Mouse (Mus musculus) embryonic facial prominence, embryonic 13.5 days (tissue): ENCODE results near the gene Frmd4b. TPM values are rescaled to one million over a fixed set of nuclear protein-coding genes. Genes with fewer than 3 reads are reported as not detected.

ENCODE experiments used
- ATAC-seq: fragments of 200-750 bp; cut with Nextera tagmentation; 2 replicates; pipeline ENCODE4 v1.8.0; 2017; ENCODE audit warnings: low read depth; ENCODE audit not compliant: insufficient number of reproducible peaks, insufficient read depth, low FRiP score, low TSS enrichment
- H3K27ac ChIP-seq: fragments of 300-500 bp; sonication (generic); 2 replicates; pipeline ENCODE4 v1.5.1; 2015; ENCODE audit warnings: moderate library complexity, mild to moderate bottlenecking, inconsistent platforms
- H3K27me3 ChIP-seq: fragments of 300-500 bp; sonication (generic); 2 replicates; pipeline ENCODE4 v1.6.1; 2015; ENCODE audit warnings: mild to moderate bottlenecking, inconsistent platforms
- H3K36me3 ChIP-seq: fragments of 300-500 bp; sonication (generic); 2 replicates; pipeline ENCODE4 v1.6.1; 2015; ENCODE audit warnings: mild to moderate bottlenecking, inconsistent platforms
- H3K4me1 ChIP-seq: fragments of 300-500 bp; sonication (generic); 2 replicates; pipeline ENCODE4 v1.6.1; 2015; ENCODE audit warnings: inconsistent platforms
- H3K4me2 ChIP-seq: fragments of 300-500 bp; sonication (generic); 2 replicates; pipeline ENCODE4 v1.6.1; 2015; ENCODE audit warnings: moderate library complexity, mild to moderate bottlenecking, inconsistent platforms
- H3K4me3 ChIP-seq: fragments of 300-500 bp; sonication (generic); 2 replicates; pipeline ENCODE4 v1.5.1; 2015; ENCODE audit warnings: mild to moderate bottlenecking, inconsistent platforms
- H3K9ac ChIP-seq: fragments of 300-500 bp; sonication (generic); 2 replicates; pipeline ENCODE4 v1.6.1; 2015; ENCODE audit warnings: mild to moderate bottlenecking, inconsistent platforms
- H3K9me3 ChIP-seq: fragments of 300-500 bp; sonication (generic); 2 replicates; pipeline ENCODE4 v1.6.1; 2016; ENCODE audit warnings: inconsistent platforms
- WGBS: fragments of 180-500 bp; shearing (Covaris S2); methylation state at CpG from one replicate; pipeline ENCODE4 v1.1.7; 2015; ENCODE audit warnings: mixed read lengths; 5-methylcytosine and 5-hydroxymethylcytosine counted together
- polyA plus RNA-seq: library from polyadenylated mRNA; unstranded; fragments of >200 nt; fragmentation: Nextera tagmentation; extraction: Ambion mirVana; gene quantifications from 2 replicates; pipeline ENCODE4 v1.2.1, GENCODE M21; 2015

Frmd4b gene
- polyA plus RNA-seq, 1 experiment from 2014 or later: 13.5 TPM

DNA sequence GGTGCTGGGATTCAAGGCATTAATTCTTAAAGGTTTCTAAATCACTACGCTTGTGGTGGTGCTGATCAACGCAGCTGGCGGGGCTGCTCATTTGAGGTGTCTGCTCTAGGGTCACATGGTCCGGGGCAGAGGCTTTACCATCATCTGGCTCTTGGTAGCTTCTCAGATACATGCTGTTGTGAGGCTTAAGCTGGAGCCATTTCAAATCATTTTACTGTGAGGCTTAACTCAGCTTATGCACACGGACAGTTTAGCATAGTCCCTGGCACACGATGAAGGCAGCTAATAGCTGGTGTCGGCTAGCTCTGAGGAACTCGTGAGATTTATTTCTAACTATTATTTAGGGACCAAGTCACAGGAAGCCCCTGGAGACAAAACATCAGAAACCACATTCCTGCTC, 65.5 kb downstream of the Frmd4b start:
- Histone ChIP-seq H3K27ac (no peak overlapping the region), H3K4me3 (no peak overlapping the region), H3K9me3 (no peaks in the 10 kb centered on the region), H3K9ac (no peak overlapping the region), H3K4me1 (peaks cover under 1% of the 10 kb centered on the region; the same call in 1 of the 2 replicates), H3K36me3 (no peaks in the 10 kb centered on the region), H3K27me3 (no peaks in the 10 kb centered on the region), H3K4me2 (no peak overlapping the region)
- ATAC-seq: no peak
- 64% methylated on average over 8 of the region's 8 CpGs for WGBS

DNA sequence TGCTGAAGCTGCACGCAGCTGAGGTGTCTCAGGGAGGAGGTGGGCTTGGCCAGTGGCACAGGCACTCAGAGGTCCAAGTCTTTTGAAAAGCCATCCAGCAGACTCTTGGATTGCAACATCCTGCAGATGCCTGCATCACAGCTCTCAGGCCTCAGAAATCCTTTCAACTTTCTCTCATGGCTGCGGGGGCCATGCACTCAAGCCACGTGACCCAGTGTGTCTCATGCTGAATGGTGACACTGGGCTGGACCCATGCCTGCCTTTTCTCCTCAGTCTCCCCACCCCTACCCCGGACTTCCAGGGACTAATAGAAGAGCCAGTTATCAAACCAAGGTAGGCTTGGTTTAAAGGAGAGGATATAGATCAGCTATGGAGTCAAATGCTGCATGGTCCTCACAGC, 66.2 kb downstream of the Frmd4b start:
- Histone ChIP-seq H3K4me3 (no peak overlapping the region), H3K27me3 (no peaks in the 10 kb centered on the region), H3K4me2 (no peak overlapping the region), H3K4me1 (no peaks in the 10 kb centered on the region; the same call in 1 of the 2 replicates), H3K9ac (no peak overlapping the region), H3K9me3 (no peaks in the 10 kb centered on the region), H3K27ac (no peak overlapping the region), H3K36me3 (no peaks in the 10 kb centered on the region)
- WGBS: 90% methylated on average over 4 of the region's 4 CpGs
- ATAC-seq: no peak

DNA sequence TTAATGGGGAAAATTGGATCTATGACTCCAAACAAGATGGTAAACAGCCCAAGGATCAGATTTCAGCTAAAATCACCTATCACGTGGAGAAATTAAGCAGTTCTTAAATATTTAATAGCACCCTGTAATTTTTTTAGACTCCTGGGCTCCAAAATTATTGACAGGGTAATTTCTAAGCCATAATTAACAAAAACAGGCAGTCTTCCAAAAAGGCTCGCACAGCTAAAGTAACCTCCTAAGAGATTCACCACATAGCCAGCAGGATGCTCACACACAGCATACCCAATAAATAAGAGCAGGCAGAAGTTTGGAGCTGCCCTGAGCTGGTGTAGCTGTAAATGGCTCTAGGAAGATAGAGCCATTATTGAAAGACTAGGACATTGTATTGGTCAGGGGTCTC, 76.9 kb downstream of the Frmd4b start:
- Histone ChIP-seq H3K4me2 (no peak overlapping the region), H3K4me3 (no peak overlapping the region), H3K9me3 (no peaks in the 10 kb centered on the region), H3K36me3 (no peaks in the 10 kb centered on the region), H3K9ac (no peak overlapping the region), H3K27me3 (no peaks in the 10 kb centered on the region), H3K27ac (no peak overlapping the region), H3K4me1 (0 out of 2 replicates have a peak, but pooled peaks cover 2% of the 10 kb centered on the region)
- ATAC-seq: no peak
- WGBS: 60% methylated on average over 2 of the region's 2 CpGs

DNA sequence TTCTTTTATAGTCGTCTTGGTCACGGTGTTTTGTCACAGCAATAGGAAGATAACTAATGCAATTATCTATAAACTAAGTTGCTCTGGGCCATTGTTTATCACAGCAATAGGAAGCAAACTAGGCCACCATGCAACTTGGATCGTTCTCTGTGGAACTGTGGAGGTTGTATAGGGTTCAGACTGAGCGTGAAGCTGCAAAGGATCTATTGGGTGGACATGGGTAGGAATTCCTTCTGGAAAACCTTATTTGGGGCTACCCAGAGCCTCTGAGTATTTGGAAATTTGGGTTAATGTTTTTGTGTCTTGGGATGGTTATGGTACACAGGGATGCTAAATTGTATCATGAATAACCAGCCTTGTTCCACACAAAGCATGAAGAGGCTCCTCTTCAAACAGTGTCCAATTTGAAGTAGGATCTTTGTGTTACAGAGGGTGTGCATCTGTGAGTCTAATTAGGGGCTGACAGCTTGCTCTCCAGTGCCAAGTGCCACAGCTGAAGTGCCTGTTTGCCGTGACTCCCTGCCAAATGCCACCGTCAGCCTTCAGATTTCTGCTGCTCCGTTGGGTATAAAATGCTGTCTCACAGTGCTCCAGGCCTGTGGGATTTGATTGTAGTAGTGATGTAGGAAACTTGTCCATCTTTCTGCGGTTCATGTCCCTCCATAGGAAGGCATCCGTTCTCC, 81.4 kb downstream of the Frmd4b start:
- Histone ChIP-seq H3K36me3 (no peaks in the 10 kb centered on the region), H3K4me3 (no peak overlapping the region), H3K4me1 (0 out of 2 replicates have a peak, but pooled peaks cover 2% of the 10 kb centered on the region), H3K9me3 (no peaks in the 10 kb centered on the region), H3K4me2 (no peak overlapping the region), H3K27me3 (no peaks in the 10 kb centered on the region), H3K9ac (no peak overlapping the region), H3K27ac (no peak overlapping the region)
- WGBS: 87% methylated on average over 9 of the region's 9 CpGs
- no peak for ATAC-seq

DNA sequence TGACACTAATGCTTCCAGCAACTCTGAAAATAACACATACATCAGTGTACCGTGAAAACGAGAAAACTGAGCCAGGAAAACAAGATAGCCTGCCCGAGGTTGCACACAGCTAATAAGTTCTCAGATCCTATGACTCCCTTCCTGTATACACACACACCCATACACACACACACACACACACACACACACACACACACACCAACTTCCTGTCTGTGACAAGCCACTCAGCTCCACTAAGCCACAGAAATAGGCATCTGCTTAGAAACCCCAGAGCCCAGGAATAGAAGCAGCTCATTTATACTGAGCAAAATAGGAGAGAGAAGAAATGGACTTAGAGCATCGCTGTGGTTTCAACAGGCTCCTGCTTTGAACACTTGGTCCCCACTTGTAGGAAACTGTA, 86.3 kb downstream of the Frmd4b start:
- H3K9me3 ChIP-seq: no peaks in the 10 kb centered on the region
- no peaks in the 10 kb centered on the region for H3K4me1 ChIP-seq
- no peak overlapping the region for H3K4me3 ChIP-seq
- peaks cover 8% of the 10 kb centered on the region; the same call in 1 of the 2 replicates for H3K27me3 ChIP-seq
- no peak overlapping the region for H3K27ac ChIP-seq
- ATAC-seq: no peak
- no peak overlapping the region for H3K4me2 ChIP-seq
- H3K36me3 ChIP-seq: no peaks in the 10 kb centered on the region
- WGBS: 65% methylated on average over 4 of the region's 4 CpGs
- H3K9ac ChIP-seq: no peak overlapping the region

DNA sequence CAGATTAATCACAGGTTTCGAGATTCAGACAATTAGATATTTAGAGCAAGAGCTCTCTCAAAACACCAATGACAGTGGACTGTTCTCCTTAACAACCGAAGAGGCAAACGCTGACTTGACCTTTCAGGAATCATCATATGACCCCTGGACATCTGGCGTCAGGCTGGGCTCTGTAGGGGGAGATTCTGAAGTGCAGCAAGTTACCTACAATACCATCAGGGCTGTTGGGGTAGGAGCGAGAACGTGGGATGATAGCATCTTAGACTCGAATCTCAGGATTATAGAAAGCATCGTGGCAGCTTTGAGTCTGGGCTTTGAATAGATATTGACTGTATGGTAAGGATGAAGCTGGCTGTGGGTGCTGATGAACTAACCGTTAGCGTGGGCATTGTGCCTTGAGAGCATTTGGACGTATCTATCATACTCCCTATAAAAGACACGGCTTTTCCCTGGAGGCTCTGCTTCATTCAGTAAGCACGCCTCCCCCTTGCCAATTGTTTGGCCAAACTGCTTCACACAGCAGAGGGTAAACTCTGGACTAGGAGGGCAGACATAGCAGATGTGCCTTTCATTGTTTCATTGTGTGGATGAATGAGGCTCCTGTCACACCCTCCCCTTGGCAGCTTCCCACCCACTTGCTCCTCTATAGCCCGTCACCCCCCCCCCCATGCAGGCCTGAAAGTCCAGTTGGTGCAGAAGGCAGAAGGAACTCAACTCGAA, 88.2 kb downstream of the Frmd4b start:
- no peak overlapping the region for H3K4me3 ChIP-seq
- WGBS: 58% methylated on average over 15 of the region's 15 CpGs
- H3K36me3 ChIP-seq: no peaks in the 10 kb centered on the region
- ATAC-seq: no peak
- H3K4me1 ChIP-seq: no peaks in the 10 kb centered on the region
- H3K27me3 ChIP-seq: peaks cover 8% of the 10 kb centered on the region; the same call in 1 of the 2 replicates
- H3K9ac ChIP-seq: no peak overlapping the region
- no peak overlapping the region for H3K4me2 ChIP-seq
- no peak overlapping the region for H3K27ac ChIP-seq
- no peaks in the 10 kb centered on the region for H3K9me3 ChIP-seq

DNA sequence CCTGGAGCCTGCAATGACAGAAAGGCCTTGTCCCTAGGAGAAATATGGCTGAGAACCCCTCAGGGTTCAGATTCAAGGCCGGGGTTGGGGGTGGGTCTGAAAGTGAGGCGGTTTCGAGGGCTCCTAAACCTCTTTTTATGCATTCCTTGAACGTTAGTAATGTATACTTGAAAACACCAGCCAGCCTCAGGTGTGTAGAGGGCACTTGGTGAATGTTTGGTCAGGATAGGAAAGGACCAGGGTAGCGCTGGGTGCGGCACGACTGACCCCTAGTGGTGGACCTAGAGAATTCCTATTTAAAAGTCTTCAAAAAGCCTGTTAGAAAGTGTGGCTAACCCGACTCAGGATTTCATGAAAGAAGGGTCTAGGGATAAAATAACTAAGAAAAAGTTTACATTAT, 91.2 kb downstream of the Frmd4b start:
- H3K27me3 ChIP-seq: peaks cover 8% of the 10 kb centered on the region; the same call in 1 of the 2 replicates
- peaks cover 11% of the 10 kb centered on the region; the same call in 1 of the 2 replicates for H3K4me1 ChIP-seq
- no peaks in the 10 kb centered on the region for H3K36me3 ChIP-seq
- no peak overlapping the region for H3K4me2 ChIP-seq
- 0 out of 2 replicates have a peak, but pooled peaks have one; percentile 54 for ATAC-seq
- H3K4me3 ChIP-seq: no peak overlapping the region
- H3K27ac ChIP-seq: no peak overlapping the region
- H3K9ac ChIP-seq: no peak overlapping the region
- no peaks in the 10 kb centered on the region for H3K9me3 ChIP-seq
- WGBS: 18% methylated on average over 8 of the region's 8 CpGs

DNA sequence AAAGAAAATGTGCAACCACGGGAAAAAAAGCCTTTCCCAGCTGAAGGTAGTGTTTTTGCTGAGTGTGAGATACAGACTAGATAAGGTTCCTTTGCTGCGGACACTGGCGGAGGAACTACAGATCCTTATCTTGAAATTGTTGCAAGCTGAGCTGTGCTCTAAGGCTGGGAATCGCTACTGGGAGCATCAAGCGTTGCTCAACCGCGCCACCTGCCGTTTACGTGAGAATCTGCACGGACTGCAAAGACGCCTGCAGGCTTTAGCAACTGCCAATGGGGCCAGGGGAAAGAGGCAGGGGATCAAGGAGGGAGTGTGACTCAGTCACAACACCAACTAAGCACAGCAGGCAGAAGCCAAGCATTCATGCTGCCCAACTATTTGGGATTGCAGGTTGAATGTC, 94.2 kb downstream of the Frmd4b start:
- H3K9ac ChIP-seq: no peak overlapping the region
- peaks cover 8% of the 10 kb centered on the region; the same call in 1 of the 2 replicates for H3K27me3 ChIP-seq
- H3K4me3 ChIP-seq: no peak overlapping the region
- 0% methylated on average over 11 of the region's 11 CpGs for WGBS
- H3K36me3 ChIP-seq: no peaks in the 10 kb centered on the region
- H3K27ac ChIP-seq: no peak overlapping the region
- no peak for ATAC-seq
- no peaks in the 10 kb centered on the region for H3K9me3 ChIP-seq
- peak overlapping the region; percentile 37 for H3K4me2 ChIP-seq
- H3K4me1 ChIP-seq: peaks cover 11% of the 10 kb centered on the region; the same call in 1 of the 2 replicates

DNA sequence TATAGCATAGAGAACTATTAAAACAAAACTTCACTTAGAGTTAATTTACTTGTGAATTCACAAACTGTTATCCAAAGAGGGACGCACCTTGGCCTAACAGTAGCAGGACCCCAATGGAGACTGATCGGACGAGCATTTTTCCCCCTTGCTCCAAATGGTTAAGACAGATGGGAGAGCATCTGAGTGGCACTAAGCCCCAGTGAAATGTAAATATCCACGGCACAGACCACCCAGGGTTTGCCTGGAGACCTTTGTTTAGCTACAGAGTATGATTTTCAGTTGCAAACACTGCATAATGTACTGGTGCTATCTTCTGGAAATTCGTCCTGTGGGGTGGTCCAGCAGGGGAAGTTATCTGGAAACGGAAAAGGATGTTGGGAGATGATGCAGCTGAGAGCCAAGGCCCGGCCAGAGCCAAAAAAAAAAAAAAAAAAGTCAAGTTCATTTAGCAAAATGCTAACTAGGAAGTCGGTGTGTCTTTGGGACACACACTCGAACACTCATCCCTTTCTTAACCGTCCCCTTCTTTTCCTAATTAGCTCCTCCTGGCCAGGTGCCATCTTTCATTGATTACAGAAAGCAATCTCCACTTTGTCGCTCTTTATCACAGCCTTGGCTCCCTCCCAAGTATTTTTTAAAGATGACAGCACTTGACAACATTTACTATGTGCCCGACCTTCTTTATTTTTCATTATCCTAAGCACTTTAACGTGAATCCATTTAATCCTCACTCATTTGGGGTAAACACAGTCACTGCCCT, 95.9 kb downstream of the Frmd4b start:
- Histone ChIP-seq H3K4me2 (no peak overlapping the region), H3K36me3 (no peaks in the 10 kb centered on the region), H3K9me3 (no peaks in the 10 kb centered on the region), H3K4me3 (no peak overlapping the region), H3K27ac (no peak overlapping the region), H3K27me3 (peaks cover under 1% of the 10 kb centered on the region; the same call in 1 of the 2 replicates), H3K4me1 (peaks cover 17% of the 10 kb centered on the region; the same call in 1 of the 2 replicates), H3K9ac (no peak overlapping the region)
- 60% methylated on average over 13 of the region's 13 CpGs for WGBS
- no peak for ATAC-seq

DNA sequence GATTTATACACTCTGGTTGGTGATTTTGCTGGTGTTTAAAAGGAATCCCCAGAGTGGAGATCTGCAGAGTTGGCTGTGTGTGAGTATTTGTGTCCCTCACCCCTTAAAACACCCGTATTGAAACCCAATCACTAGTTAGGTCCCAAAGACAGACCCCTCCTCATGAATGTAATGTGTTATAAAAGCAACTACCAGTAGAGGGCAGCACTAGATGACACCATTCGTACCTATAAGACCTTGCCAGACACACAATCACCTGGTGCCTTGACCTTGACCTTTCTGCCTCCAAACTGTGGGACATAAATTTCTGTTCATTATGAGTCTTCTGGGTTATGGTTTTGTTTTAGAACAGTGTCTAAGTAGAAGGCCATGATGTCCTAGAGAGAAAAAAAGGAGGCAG, 96.8 kb downstream of the Frmd4b start:
- no peak overlapping the region for H3K9ac ChIP-seq
- no peak overlapping the region for H3K27ac ChIP-seq
- H3K27me3 ChIP-seq: no peaks in the 10 kb centered on the region
- ATAC-seq: no peak
- H3K4me1 ChIP-seq: peaks cover 17% of the 10 kb centered on the region; the same call in 1 of the 2 replicates
- H3K4me3 ChIP-seq: no peak overlapping the region
- 29% methylated on average over 2 of the region's 2 CpGs for WGBS
- H3K36me3 ChIP-seq: no peaks in the 10 kb centered on the region
- no peak overlapping the region for H3K4me2 ChIP-seq
- no peaks in the 10 kb centered on the region for H3K9me3 ChIP-seq

DNA sequence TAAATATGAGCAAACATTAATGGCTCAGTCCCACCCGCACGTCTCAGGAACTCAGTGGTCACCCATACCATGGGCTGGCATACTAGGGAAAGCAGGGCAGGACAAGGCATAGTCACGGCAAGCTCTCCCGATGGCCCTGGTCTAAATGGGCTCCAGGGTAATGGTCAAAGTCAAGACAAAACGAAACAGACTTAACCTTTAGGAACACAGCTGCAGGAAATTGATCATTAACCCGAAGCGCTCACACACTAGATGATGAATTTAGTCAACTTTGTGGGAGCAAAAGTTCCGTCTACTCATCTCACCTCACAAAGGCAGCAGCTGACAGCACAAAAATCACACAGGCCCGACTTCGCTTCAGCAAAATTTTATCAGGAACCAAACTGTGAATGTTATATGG, 97.8 kb downstream of the Frmd4b start:
- H3K4me2 ChIP-seq: no peak overlapping the region
- no peaks in the 10 kb centered on the region for H3K27me3 ChIP-seq
- H3K4me3 ChIP-seq: no peak overlapping the region
- H3K36me3 ChIP-seq: no peaks in the 10 kb centered on the region
- no peaks in the 10 kb centered on the region for H3K9me3 ChIP-seq
- H3K4me1 ChIP-seq: peaks cover 17% of the 10 kb centered on the region; the same call in 1 of the 2 replicates
- no peak overlapping the region for H3K27ac ChIP-seq
- no peak overlapping the region for H3K9ac ChIP-seq
- no peak for ATAC-seq
- 81% methylated on average over 10 of the region's 10 CpGs for WGBS
